Mouse (Mus musculus) adrenal gland, postnatal 25 days (tissue): ENCODE results near the gene Uba1. TPM values are rescaled to one million over a fixed set of nuclear protein-coding genes. Genes with fewer than 3 reads are reported as not detected.

Experiments used
- DNase-seq: peaks from one replicate; pipeline ENCODE4 v3.0.0; 2021; ENCODE audit warnings: mixed read lengths
- total RNA-seq: library from RNA; stranded (reverse); gene quantifications from 2 replicates; pipeline ENCODE4 v1.2.3, GENCODE M21; 2021

Gene Uba1
- total RNA-seq, 1 experiment from 2014 or later, result 515 TPM

DNA sequence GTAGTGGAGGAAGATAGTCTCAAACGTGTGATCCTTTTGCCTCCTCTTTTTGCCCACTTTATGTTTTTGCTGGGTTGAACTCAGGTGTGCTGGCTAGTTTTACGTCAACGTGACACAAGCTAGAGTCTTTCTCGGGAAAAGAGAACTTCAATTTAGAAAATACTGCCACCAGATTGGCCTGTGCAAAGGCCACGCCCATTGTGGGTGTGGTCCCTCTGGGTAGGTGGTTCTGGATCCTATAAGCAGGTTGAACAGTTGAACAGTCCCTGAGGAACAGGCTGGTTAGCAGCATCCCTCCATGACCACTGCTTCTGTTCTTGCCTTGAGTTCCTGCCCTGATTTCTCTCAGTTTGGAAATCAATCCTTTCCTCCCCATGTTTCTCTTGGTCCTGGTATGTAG lies 70.6 kb downstream of the Uba1 start:
- DNase-seq, result no peak

DNA sequence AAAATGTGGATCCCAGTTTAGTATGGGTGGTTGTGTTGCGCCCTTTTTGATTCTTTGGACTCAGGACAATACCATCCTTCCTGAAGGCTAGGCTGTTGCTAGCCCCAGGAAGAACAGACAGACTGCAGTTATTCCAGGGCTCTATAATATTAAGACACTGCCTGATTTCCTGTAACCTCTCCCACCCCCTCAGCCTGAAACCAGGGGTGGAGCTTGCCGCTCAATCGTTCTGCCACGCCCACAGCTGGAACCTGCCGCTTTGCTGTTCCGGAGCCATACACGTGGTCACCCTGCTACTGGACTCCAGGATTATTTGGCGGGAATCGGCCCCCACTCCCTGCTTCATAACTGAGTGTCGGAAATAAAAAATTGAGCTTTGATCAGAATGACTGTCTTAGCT lies 71.9 kb downstream of the Uba1 start:
- DNase-seq, result peak; percentile 28

Other genes starting within 250 kb of the Uba1 start
- gene Jade3, start 232.6 kb upstream of the Uba1 start, total RNA-seq, result 3.9 and 6.0 TPM in 2 replicates
- 3.3 and 7.5 TPM in 2 replicates for gene Rgn, start 108.5 kb upstream of the Uba1 start, total RNA-seq
- 36.6 and 44.7 TPM in 2 replicates for gene Rbm10, start 40.8 kb upstream of the Uba1 start, total RNA-seq
- gene Ndufb11, start 40.7 kb upstream of the Uba1 start, total RNA-seq, result 325 and 354 TPM in 2 replicates
- gene Cdk16, start 29.6 kb downstream of the Uba1 start, total RNA-seq, result 178 and 179 TPM in 2 replicates
- 23.0 and 33.3 TPM in 2 replicates for gene Usp11, start 45.6 kb downstream of the Uba1 start, total RNA-seq
- gene Araf, start 139.5 kb downstream of the Uba1 start, total RNA-seq, result 135 and 142 TPM in 2 replicates
- gene Timp1, start 211.8 kb downstream of the Uba1 start, total RNA-seq, result 29.4 and 31.1 TPM in 2 replicates